Mouse (Mus musculus) midbrain, embryonic 13.5 days (tissue): Measurements from ENCODE around the gene Olfr1415. TPM values are rescaled to one million over a fixed set of nuclear protein-coding genes. Genes with fewer than 3 reads are reported as not detected.

Experiments
- ATAC-seq: fragments of 200-750 bp; cut with Nextera tagmentation; 2 replicates; pipeline ENCODE4 v1.8.0; 2017; ENCODE audit warnings: mild to moderate bottlenecking, moderate TSS enrichment, moderate library complexity
- H3K27ac ChIP-seq: fragments of 300-500 bp; sonication (generic); 2 replicates; pipeline ENCODE4 v1.5.1; 2015; ENCODE audit warnings: inconsistent platforms, mild to moderate bottlenecking, moderate library complexity
- H3K27me3 ChIP-seq: fragments of 300-500 bp; sonication (generic); 2 replicates; pipeline ENCODE4 v1.6.1; 2015; ENCODE audit warnings: mild to moderate bottlenecking, inconsistent platforms
- H3K36me3 ChIP-seq: fragments of 300-500 bp; sonication (generic); 2 replicates; pipeline ENCODE4 v1.6.1; 2015; ENCODE audit warnings: mild to moderate bottlenecking, inconsistent platforms
- H3K4me1 ChIP-seq: fragments of 300-500 bp; sonication (generic); replicated peaks from 2 replicates; pipeline ENCODE4 v1.6.1; 2015; ENCODE audit warnings: inconsistent platforms
- H3K4me2 ChIP-seq: fragments of 300-500 bp; sonication (generic); replicated peaks from 2 replicates; pipeline ENCODE4 v1.6.1; 2015; ENCODE audit warnings: moderate library complexity, mild to moderate bottlenecking, inconsistent platforms
- H3K4me3 ChIP-seq: fragments of 300-500 bp; sonication (generic); replicated peaks from 2 replicates; pipeline ENCODE4 v1.5.1; 2015; ENCODE audit warnings: mild to moderate bottlenecking, inconsistent platforms
- H3K9ac ChIP-seq: fragments of 300-500 bp; sonication (generic); replicated peaks from 2 replicates; pipeline ENCODE4 v1.6.1; 2015; ENCODE audit warnings: mild to moderate bottlenecking, inconsistent platforms
- H3K9me3 ChIP-seq: fragments of 300-500 bp; sonication (generic); 2 replicates; pipeline ENCODE4 v1.6.1; 2016; ENCODE audit warnings: mild to moderate bottlenecking, inconsistent platforms
- WGBS: fragments of 180-500 bp; shearing (Covaris S2); methylation state at CpG from one replicate; pipeline ENCODE4 v1.1.7; 2015; 5-methylcytosine and 5-hydroxymethylcytosine counted together
- microRNA-seq: library from miRNA; unstranded; fragments of <30 nt; microRNA quantifications from one replicate; pipeline ENCODE4, GENCODE M21; 2016
- polyA plus RNA-seq: library from polyadenylated mRNA; unstranded; fragments of >200 nt; fragmentation: Nextera tagmentation; extraction: Ambion mirVana; gene quantifications from 2 replicates; pipeline ENCODE4 v1.2.1, GENCODE M21; 2015

Olfr1415 gene
- polyA plus RNA-seq, 1 experiment from 2014 or later, result not detected

DNA sequence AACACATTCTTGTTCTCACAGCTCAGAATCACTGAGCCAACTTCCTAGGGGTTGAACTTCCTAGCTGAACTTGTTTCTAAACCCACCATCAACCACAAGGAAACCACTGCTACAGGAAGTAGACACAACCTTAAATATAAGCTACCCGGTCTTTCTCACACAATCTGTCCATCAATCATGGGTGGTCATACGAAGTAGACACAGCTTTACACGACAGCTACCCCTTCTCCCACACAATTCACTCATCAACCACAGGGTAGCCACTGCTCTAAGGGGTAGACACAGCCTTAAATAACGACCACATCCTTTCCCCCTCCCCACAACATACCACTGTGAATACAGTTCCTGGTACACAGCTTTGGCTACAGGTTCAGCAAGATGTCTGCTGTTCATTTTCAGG lies 27.0 kb downstream of the Olfr1415 start:
- H3K4me3 ChIP-seq, result no peak overlapping the region
- H3K9ac ChIP-seq, result no peak overlapping the region
- H3K9me3 ChIP-seq, result no peaks in the 10 kb centered on the region
- peaks cover 15% of the 10 kb centered on the region for H3K4me1 ChIP-seq
- H3K4me2 ChIP-seq, result no peak overlapping the region
- peaks cover 71% of the 10 kb centered on the region for H3K36me3 ChIP-seq
- no peak overlapping the region for H3K27ac ChIP-seq
- ATAC-seq, result no peak
- WGBS, result 94% methylated on average over 4 of the region's 4 CpGs
- H3K27me3 ChIP-seq, result no peaks in the 10 kb centered on the region

DNA sequence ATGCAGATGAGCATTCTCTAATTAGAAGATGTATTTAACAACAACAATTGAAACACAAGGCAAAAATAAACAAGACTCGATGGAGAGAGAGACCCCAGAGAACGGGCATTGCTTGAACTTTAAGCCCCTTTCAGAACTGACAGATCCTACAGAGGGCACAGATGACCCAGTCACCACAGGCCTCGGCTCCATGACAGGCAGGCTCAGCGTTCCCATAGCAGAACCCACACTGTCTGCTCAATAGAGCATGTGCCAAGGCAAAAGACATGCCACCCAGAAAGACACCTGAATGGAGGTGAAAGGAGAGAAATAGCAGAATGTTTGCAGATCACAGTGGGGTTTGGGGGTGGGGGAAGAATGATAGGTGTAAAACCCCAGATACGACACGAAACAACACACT lies 37.5 kb downstream of the Olfr1415 start:
- Histone ChIP-seq H3K27me3 (no peaks in the 10 kb centered on the region), H3K27ac (no peak overlapping the region), H3K4me2 (no peak overlapping the region), H3K36me3 (peaks cover 86% of the 10 kb centered on the region), H3K4me3 (no peak overlapping the region), H3K4me1 (no peaks in the 10 kb centered on the region), H3K9ac (no peak overlapping the region), H3K9me3 (0 out of 2 replicates have a peak, but pooled peaks cover 2% of the 10 kb centered on the region)
- no peak for ATAC-seq
- 93% methylated on average over 6 of the region's 6 CpGs for WGBS

- no peak for ATAC-seq
- H3K27ac ChIP-seq, result no peak overlapping the region
These were observed 38.1 kb downstream of the Olfr1415 start for GRCm38 (mm10) chr1:92457758-92458157.

DNA sequence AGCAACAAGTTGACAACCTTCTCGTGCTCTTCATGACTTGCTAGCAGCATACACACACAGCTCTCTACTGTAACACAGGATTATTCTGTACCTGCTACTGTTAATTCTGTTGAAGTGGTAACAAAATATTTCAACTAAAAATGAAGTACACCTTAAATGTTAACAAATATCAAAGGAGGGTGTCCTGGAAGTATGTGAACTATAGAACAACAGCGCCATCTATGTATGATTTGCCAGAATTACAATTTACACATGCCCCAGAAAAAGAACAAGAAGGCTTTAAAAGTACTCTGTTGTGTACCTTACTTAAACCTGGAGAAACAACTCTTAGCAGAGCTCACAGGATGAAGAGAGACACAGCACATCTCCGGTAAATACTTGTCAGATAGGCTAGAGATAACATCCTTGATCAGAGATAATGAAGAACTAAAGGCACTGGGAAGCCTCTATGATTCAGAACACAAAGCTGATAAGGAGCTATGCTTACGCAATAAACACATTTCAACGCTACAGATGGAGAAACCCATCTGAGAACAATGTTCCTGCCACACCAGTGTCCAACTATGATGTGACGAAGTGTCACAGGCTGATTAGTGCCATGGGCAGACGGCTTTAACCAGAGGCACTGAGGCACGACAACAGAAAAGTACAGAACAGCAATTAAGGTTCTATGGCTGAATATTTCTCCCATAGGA lies 42.0 kb downstream of the Olfr1415 start:
- ATAC-seq, result no peak
- H3K27ac ChIP-seq, result no peak overlapping the region
- no peaks in the 10 kb centered on the region for H3K27me3 ChIP-seq

More at GRCm38 (mm10) chr1:92457758-92458157, 38.1 kb downstream of the Olfr1415 start:
- H3K4me2 ChIP-seq, result no peak overlapping the region
- no peak overlapping the region for H3K9ac ChIP-seq
- H3K4me3 ChIP-seq, result no peak overlapping the region
- H3K9me3 ChIP-seq, result 0 out of 2 replicates have a peak, but pooled peaks cover 2% of the 10 kb centered on the region
- peaks cover 84% of the 10 kb centered on the region for H3K36me3 ChIP-seq
- H3K4me1 ChIP-seq, result no peaks in the 10 kb centered on the region
- no peaks in the 10 kb centered on the region for H3K27me3 ChIP-seq

GRCm38 (mm10) chr1:92448293-92448692 lies 47.6 kb downstream of the Olfr1415 start:
- H3K9ac ChIP-seq, result no peak overlapping the region
- no peak overlapping the region for H3K4me3 ChIP-seq
- no peaks in the 10 kb centered on the region for H3K4me1 ChIP-seq
- H3K4me2 ChIP-seq, result no peak overlapping the region
- 90% methylated on average over 3 of the region's 3 CpGs for whole genome bisulfite sequencing
- ATAC-seq, result no peak
- H3K9me3 ChIP-seq, result no peaks in the 10 kb centered on the region
- no peak overlapping the region for H3K27ac ChIP-seq
- H3K36me3 ChIP-seq, result peaks cover 89% of the 10 kb centered on the region
- H3K27me3 ChIP-seq, result no peaks in the 10 kb centered on the region

More for the DNA sequence above, 42.0 kb downstream of the Olfr1415 start:
- Histone ChIP-seq H3K9me3 (0 out of 2 replicates have a peak, but pooled peaks cover 2% of the 10 kb centered on the region), H3K4me3 (no peak overlapping the region), H3K9ac (no peak overlapping the region), H3K4me1 (no peaks in the 10 kb centered on the region), H3K36me3 (peaks cover 82% of the 10 kb centered on the region), H3K4me2 (no peak overlapping the region)
- WGBS, result 80% methylated on average over 8 of the region's 8 CpGs

DNA sequence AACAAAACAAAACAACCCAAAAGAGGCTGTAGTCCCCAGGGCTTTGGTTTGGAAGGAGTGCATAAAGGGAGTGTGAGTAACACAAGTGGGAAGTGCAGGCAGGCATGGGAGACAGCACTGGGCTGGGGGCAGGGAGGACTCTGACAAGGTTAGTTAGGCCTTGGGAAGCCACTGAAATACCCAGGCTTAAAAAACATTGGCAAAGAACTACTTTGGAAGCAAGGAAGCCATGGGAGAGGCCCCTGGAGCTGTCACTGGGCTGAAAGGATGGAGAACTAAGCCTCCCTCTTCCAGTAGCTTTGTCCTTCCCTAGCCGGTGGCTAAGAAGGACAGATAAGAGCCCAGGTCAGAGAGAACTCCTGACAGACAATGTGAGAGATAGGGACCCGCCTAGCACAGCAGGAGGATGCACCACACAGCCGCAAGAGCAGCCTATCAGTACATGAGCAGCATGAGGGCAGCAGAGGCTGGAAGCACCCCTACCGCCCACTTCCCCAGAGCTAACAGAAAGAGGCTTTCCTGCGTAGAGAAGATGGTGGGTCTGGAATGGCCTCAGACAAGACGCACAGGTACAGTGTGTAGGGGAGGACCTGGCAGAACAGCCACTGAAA lies 54.3 kb downstream of the Olfr1415 start:
- WGBS, result 73% methylated on average over 6 of the region's 6 CpGs
- Histone ChIP-seq H3K27me3 (no peaks in the 10 kb centered on the region), H3K4me1 (peaks cover 20% of the 10 kb centered on the region), H3K4me2 (no peak overlapping the region), H3K36me3 (peaks cover 71% of the 10 kb centered on the region), H3K9ac (no peak overlapping the region), H3K9me3 (no peaks in the 10 kb centered on the region), H3K4me3 (no peak overlapping the region), H3K27ac (no peak overlapping the region)
- ATAC-seq, result no peak

DNA sequence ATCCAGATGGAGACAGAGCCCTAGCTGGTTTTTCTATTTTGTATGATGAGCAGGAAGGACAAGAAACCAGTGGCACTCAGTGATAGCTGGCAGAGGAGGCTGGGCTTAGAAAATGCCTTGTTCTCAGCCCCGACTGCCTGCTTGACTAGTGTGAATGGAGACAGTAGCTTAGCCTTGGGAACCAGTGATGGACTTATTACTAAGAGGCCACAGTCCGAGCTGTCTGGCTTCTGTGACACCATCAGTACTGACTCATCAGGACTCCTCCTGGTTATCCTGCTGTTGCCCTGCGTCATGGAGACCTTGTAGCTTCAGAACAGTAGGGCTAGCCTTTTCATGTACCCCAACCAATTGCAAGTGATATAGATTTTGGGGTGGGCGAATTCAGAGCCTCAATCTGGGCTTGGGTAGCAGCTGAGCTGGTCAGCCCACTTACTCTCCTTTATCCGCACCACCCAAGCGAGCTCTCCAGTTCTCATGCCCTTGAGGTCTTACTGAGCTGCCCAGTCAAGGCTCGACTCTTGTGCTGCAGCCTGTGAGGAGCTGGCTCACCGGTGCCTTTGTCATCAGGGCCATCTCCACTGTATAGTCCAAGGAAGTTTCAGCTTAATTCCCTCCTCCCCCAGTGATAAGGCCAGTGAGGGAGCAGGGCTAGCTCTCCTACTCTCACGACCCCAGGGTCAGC lies 55.7 kb downstream of the Olfr1415 start:
- H3K4me1 ChIP-seq, result peaks cover 23% of the 10 kb centered on the region
- H3K36me3 ChIP-seq, result peaks cover 62% of the 10 kb centered on the region
- ATAC-seq, result no peak
- H3K27me3 ChIP-seq, result no peaks in the 10 kb centered on the region
- WGBS, result 90% methylated on average over 9 of the region's 9 CpGs
- no peak overlapping the region for H3K4me2 ChIP-seq
- H3K9ac ChIP-seq, result no peak overlapping the region
- H3K9me3 ChIP-seq, result no peaks in the 10 kb centered on the region
- no peak overlapping the region for H3K4me3 ChIP-seq
- H3K27ac ChIP-seq, result no peak overlapping the region

Small RNAs within 50 kb of the gene (microRNA-seq; reads per million reads assigned to microRNA genes)
- 3.9 reads per million, percentile 16 among the genes with 10 or more reads in this experiment for gene Mir6900

Other genes with a start within 250 kb of the Olfr1415 start
- gene Ndufa10, start 22.2 kb downstream of the Olfr1415 start, polyA plus RNA-seq, result 271 and 284 TPM in 2 replicates
- gene Olfr1416, start 11.0 kb downstream of the Olfr1415 start, polyA plus RNA-seq, result not detected in 2 replicates
- not detected in 2 replicates for gene Olfr1414, start 22.6 kb upstream of the Olfr1415 start, polyA plus RNA-seq
- gene Olfr1413, start 75.2 kb upstream of the Olfr1415 start, polyA plus RNA-seq, result not detected in 2 replicates
- gene Olfr1412, start 89.7 kb upstream of the Olfr1415 start, polyA plus RNA-seq, result not detected in 2 replicates
- gene Olfr1411, start 98.3 kb upstream of the Olfr1415 start, polyA plus RNA-seq, result not detected in 2 replicates
- not detected in 2 replicates for gene Olfr1410, start 109.7 kb upstream of the Olfr1415 start, polyA plus RNA-seq
- gene Olfr12, start 121.7 kb upstream of the Olfr1415 start, polyA plus RNA-seq, result 0.08 TPM in 1 of 2 replicates, not detected in the other
- 576 and 596 TPM in 2 replicates for gene Cops9, start 145.9 kb upstream of the Olfr1415 start, polyA plus RNA-seq
- 0.11 and 0.34 TPM in 2 replicates for gene Otos, start 152.7 kb upstream of the Olfr1415 start, polyA plus RNA-seq